Mouse (Mus musculus) limb, embryonic 14.5 days (tissue): ENCODE measurements at regions not wholly inside any gene's neighbourhood (a gene's known extent, or its start where the extent isn't known, plus 50 kb on each side); places are given as distances from the start of the nearest gene placed in this dataset.

Experiments used
- ATAC-seq: fragments of 200-750 bp; cut with Nextera tagmentation; 2 replicates; pipeline ENCODE4 v1.8.0; 2017; ENCODE audit warnings: low read depth, moderate number of reproducible peaks, moderate TSS enrichment; ENCODE audit not compliant: low FRiP score
- DNase-seq: peaks from one replicate; pipeline ENCODE4 v3.0.0-alpha.2; 2015; ENCODE audit warnings: low spot score
- H3K27ac ChIP-seq: fragments of 300-500 bp; sonication (generic); replicated peaks from 2 replicates; pipeline ENCODE4 v1.5.1; 2014; ENCODE audit warnings: low read depth, mild to moderate bottlenecking, low read length, moderate library complexity, mixed read lengths
- H3K27me3 ChIP-seq: fragments of 300-500 bp; sonication (generic); 2 replicates; pipeline ENCODE4 v1.6.1; 2014; ENCODE audit warnings: low read length, mixed read lengths; ENCODE audit not compliant: control insufficient read depth, insufficient read depth
- H3K36me3 ChIP-seq: fragments of 300-500 bp; sonication (generic); 2 replicates; pipeline ENCODE4 v1.6.1; 2014; ENCODE audit warnings: mild to moderate bottlenecking, low read length, moderate library complexity, mixed read lengths; ENCODE audit not compliant: control insufficient read depth, insufficient read depth
- H3K4me1 ChIP-seq: fragments of 300-500 bp; sonication (generic); 2 replicates; pipeline ENCODE4 v1.6.1; 2014; ENCODE audit warnings: antibody characterized with exemption, low read length, mixed read lengths; ENCODE audit not compliant: control insufficient read depth, insufficient read depth
- H3K4me2 ChIP-seq: fragments of 300-500 bp; sonication (generic); replicated peaks from 2 replicates; pipeline ENCODE4 v1.6.1; 2014; ENCODE audit warnings: low read depth, mild to moderate bottlenecking, low read length, moderate library complexity; ENCODE audit not compliant: severe bottlenecking
- H3K4me3 ChIP-seq: fragments of 300-500 bp; sonication (generic); replicated peaks from 2 replicates; pipeline ENCODE4 v1.5.1; 2014; ENCODE audit warnings: low read length
- H3K9ac ChIP-seq: fragments of 300-500 bp; sonication (generic); 2 replicates; pipeline ENCODE4 v1.6.1; 2014; ENCODE audit warnings: mild to moderate bottlenecking, low read depth, low read length, moderate library complexity; ENCODE audit not compliant: severe bottlenecking
- H3K9me3 ChIP-seq: fragments of 300-500 bp; sonication (generic); 2 replicates; pipeline ENCODE4 v1.6.1; 2016; ENCODE audit warnings: low read length; ENCODE audit not compliant: control insufficient read depth
- POLR2A ChIP-seq: fragments of 200-500 bp; IDR thresholded peaks from 2 replicates; pipeline ENCODE4 v1.8.0; 2012; ENCODE audit warnings: inconsistent platforms, mild to moderate bottlenecking, moderate library complexity, borderline replicate concordance; ENCODE audit not compliant: insufficient read depth, insufficient read length; ENCODE audit errors: extremely low read depth
- WGBS: fragments of 180-500 bp; shearing (Covaris S2); extraction: QIAGEN DNeasy Blood & Tissue Kit; methylation state at CpG from one replicate; pipeline ENCODE4 v1.1.7; 2014; 5-methylcytosine and 5-hydroxymethylcytosine counted together

DNA sequence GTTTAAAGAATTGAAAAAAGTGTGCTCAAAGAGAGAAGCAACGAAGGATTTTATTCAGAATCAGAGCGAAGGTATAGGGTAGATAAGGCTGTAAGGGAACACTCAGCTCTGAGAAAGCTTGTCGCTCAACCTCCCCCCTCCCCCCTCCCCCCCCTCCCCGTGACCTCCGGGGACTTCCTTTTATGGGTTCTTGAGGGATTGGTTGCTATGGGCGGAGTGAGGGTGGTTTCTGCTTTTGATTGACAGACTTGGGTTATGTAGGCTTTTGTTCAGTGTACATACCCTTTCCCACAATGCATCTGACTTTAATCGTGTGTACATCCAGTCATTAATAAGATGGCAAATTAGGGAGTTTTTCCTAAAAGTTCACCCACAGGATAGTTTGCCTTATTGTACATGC lies 84.4 kb upstream of the Card11 start:
- no peak for DNase-seq
- H3K9me3 ChIP-seq, result no peaks in the 10 kb centered on the region
- WGBS, result 53% methylated on average over 7 of the region's 7 CpGs
- ATAC-seq, result no peak
- H3K27ac ChIP-seq, result no peak overlapping the region
- H3K4me3 ChIP-seq, result no peak overlapping the region
- H3K27me3 ChIP-seq, result no peaks in the 10 kb centered on the region
- no peaks in the 10 kb centered on the region for H3K4me1 ChIP-seq
- TF ChIP-seq POLR2A, result no peak
- no peak overlapping the region for H3K9ac ChIP-seq
- H3K36me3 ChIP-seq, result no peaks in the 10 kb centered on the region
- no peak overlapping the region for H3K4me2 ChIP-seq

GRCm38 (mm10) chr5:141091676-141092075 lies 91.3 kb upstream of the Card11 start:
- DNase-seq (no peak), ATAC-seq (no peak)
- no peak overlapping the region for H3K4me3 ChIP-seq
- H3K9me3 ChIP-seq, result no peaks in the 10 kb centered on the region
- no peak for TF ChIP-seq POLR2A
- H3K36me3 ChIP-seq, result no peaks in the 10 kb centered on the region
- H3K9ac ChIP-seq, result no peak overlapping the region
- no peaks in the 10 kb centered on the region for H3K4me1 ChIP-seq
- no peak overlapping the region for H3K4me2 ChIP-seq
- no peaks in the 10 kb centered on the region for H3K27me3 ChIP-seq
- no peak overlapping the region for H3K27ac ChIP-seq
- 76% methylated on average over 14 of the region's 14 CpGs for WGBS

- Histone ChIP-seq H3K9ac (no peak overlapping the region), H3K36me3 (no peaks in the 10 kb centered on the region), H3K4me1 (no peaks in the 10 kb centered on the region), H3K4me2 (no peak overlapping the region), H3K9me3 (no peaks in the 10 kb centered on the region), H3K27me3 (no peaks in the 10 kb centered on the region), H3K4me3 (no peak overlapping the region), H3K27ac (no peak overlapping the region)
- TF ChIP-seq POLR2A, result no peak
- ATAC-seq (no peak), DNase-seq (peak; percentile 45)
- WGBS, result 45% methylated on average over 4 of the region's 4 CpGs
These were observed 93.3 kb upstream of the Card11 start for GRCm38 (mm10) chr5:141093641-141094040.

- Histone ChIP-seq H3K4me1 (no peaks in the 10 kb centered on the region), H3K27me3 (no peaks in the 10 kb centered on the region), H3K36me3 (no peaks in the 10 kb centered on the region), H3K4me2 (no peak overlapping the region), H3K27ac (no peak overlapping the region), H3K4me3 (no peak overlapping the region), H3K9ac (no peak overlapping the region), H3K9me3 (no peaks in the 10 kb centered on the region)
- ATAC-seq (no peak), DNase-seq (no peak)
- TF ChIP-seq POLR2A, result no peak
- 19% methylated on average over 4 of the region's 4 CpGs for WGBS
These were observed 97.5 kb upstream of the Card11 start for GRCm38 (mm10) chr5:141097878-141098277.

DNA sequence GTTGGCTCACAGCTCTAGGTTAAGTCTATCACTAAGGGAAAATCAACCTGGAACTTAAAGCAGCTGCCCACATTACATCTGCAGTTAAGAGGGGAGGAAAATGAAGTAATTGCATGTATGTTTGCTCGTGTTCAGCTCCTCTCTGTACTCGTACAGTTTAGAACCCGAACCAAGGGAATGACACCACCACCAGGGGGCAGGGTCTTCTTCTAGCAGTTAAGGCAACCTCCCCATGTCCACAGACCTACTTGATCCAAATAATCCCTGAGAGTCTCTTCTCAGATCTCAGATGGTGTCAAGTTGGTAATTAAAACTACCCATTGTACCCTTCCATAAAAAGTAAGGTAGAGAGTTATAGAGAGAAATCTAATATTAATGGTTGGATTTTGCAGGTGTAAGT lies 111.3 kb upstream of the Card11 start:
- H3K4me3 ChIP-seq, result no peak overlapping the region
- H3K4me2 ChIP-seq, result no peak overlapping the region
- no peaks in the 10 kb centered on the region for H3K27me3 ChIP-seq
- no peaks in the 10 kb centered on the region for H3K9me3 ChIP-seq
- 94% methylated on average over 3 of the region's 3 CpGs for WGBS
- no peaks in the 10 kb centered on the region for H3K36me3 ChIP-seq
- H3K27ac ChIP-seq, result no peak overlapping the region
- ATAC-seq (no peak), DNase-seq (no peak)
- H3K4me1 ChIP-seq, result no peaks in the 10 kb centered on the region
- no peak for TF ChIP-seq POLR2A
- H3K9ac ChIP-seq, result no peak overlapping the region

DNA sequence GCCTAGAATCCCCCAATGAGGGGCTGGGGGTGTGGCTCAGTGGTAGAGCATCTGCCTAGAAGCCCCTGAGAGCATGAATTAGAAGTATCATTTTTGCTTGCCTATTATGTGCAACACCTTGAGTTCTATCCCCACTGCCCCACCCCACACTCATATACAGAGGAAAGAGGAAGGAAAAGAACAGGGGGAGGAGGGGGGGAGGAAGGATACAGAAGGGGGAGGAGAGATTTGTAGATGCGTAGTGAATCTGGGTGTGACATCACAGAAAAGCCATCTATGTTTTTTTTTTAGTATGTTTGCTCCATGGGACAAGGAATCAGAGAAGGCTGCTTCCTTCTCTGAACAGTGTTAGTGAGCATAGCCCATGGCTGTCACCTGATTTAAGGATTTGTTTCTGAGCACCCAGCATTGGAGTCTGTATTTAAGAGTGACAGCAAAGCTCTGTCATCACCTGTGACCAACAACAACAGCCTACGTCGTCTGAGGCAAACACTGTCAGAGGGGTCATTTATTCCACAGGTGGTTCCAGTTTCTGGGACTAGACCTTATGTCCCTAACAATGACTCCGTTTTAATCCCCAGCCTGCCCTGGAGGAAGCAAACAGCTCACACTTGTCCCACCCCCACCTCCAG lies 115.0 kb upstream of the Card11 start:
- no peaks in the 10 kb centered on the region for H3K4me1 ChIP-seq
- TF ChIP-seq POLR2A, result no peak
- DNase-seq, result no peak
- no peak for ATAC-seq
- no peak overlapping the region for H3K27ac ChIP-seq
- no peak overlapping the region for H3K4me3 ChIP-seq
- no peak overlapping the region for H3K9ac ChIP-seq
- H3K36me3 ChIP-seq, result no peaks in the 10 kb centered on the region
- H3K4me2 ChIP-seq, result no peak overlapping the region
- WGBS, result 56% methylated on average over 4 of the region's 4 CpGs
- H3K9me3 ChIP-seq, result no peaks in the 10 kb centered on the region
- H3K27me3 ChIP-seq, result no peaks in the 10 kb centered on the region
